Mouse (Mus musculus): ENCODE data around the gene Acot7. TPM values are rescaled to one million over a fixed set of nuclear protein-coding genes. Genes with fewer than 3 reads are reported as not detected.
A peak's percentile ranks its signal among the peaks of the same experiment; 100 is the strongest.

Gene Acot7
- total RNA-seq, 2 experiments from 2014 or later = 15.4 to 19.1 TPM

DNA sequence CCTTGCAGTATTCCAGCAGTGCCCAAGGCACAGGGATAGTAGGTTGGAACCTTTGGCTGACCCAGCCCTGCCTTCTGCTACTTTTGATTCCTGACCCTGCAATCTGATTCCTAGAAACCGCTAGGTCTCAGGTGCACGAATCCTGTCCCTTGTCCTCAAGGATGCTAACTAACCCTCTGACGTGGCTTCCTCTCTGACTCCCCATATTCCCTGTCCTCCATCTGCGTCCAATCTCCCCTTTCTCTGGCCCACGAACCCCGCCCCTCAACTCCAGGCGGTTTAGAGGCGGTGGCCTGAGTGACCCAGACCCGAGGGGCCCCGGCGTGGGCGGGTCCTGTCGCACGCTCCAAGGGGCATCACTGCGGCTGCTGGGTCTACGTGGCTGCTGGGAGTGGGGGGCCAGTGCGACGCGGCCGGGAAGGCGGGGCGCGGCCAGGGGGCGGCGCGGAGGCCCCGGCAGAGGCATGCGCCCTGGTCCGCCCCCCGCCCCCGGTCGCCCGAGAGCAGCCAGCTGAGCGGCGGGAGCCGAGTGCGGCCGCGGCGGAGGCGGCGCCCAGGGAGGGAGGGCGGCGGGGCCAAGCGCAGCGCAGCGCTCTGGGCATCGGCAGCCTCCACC, 95.8 kb downstream of the Acot7 start, which contains the start of gene Gpr153:
TSS of gene Gpr153 (plus strand) at position 612 of the 616 bp plus-strand sequence.
- peak; percentile 77 for DNase-seq

DNA sequence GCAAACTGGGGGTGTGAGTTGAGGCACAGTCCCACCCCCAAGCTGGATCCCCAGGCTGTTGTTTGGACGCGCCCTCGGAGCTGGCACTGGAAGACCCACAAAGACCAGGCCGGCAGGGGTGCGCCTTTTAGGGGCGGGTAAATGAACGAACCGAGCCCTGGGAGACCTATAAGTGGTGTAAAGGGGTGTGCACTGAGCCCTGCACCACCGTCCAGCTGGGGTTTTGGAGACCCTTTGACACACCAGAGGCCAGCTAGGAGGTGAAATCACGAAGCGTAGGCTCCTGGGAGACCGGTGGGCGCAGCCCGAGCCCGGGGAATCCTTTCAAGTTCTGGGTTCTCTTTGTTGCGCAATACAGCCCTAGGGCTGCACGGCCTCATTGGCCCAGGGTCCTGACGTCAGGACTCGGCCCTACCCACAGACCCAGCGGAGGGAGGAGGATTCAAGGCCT, 96.8 kb downstream of the Acot7 start:
- DNase-seq = peak; percentile 65

DNA sequence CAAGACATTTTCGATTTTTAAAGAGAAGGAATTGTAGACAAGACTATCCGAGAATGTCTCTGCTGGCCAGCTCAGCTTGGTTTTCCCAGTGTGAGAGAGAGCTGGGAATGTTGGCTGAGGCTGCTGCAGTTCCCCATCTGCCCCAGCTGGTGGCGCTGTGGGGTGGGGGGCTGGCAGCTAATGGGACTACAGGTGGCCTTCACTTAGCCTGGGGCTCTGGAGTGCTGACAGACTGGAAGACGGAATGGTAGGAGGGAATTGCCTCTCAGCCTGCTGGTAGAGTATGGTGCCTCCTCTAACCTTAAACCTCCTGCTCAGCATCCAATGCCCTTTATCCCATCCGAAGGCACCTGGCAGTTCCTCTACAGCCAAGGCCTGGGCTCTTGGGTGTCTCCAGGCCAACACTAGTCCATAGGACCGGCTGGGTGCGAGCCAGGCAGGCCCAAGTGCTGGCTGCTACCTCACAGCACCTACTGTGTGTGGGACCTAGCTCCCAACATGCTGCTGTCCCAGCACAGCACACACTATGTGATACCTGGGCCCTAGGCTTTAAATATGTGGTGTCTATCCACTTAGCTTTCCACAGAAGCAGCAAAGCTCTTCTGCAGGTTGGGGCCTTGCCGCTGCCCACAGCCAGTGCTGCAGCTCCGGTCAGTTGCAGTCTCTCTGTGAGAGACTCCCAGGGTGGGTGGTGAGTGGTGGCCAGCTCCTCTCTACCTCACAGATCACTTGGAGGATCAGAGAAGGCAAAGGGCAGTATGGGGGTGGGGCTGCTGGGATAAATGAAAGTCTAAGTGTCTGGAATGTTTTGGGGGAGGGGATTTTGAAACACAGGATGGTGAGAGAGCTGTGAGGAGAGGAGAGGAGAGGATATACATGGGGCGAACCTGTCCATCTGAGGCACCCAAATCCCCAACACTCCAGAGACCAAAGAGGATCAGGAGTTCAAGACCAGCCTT, 98.7 kb downstream of the Acot7 start:
- no peak for DNase-seq

DNA sequence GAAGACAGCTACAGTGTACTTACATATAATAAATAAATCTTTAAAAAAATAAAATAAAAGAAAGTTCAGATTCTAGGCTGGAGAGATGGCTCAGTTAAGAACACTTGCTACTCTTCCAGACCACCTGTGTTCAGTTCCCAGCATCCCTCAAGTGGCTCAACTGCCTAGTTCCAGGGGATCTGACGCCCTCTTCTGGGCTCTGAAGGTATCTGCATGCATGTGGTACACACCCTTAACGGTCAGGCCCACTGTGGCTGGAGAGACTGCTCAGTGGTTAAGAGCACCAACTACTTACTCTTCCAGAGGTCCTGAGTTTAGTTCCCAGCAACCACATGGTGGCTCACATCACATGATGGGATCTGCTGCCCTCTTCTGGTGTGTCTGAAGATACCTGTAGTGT, 100.0 kb downstream of the Acot7 start:
- DNase-seq = no peak

DNA sequence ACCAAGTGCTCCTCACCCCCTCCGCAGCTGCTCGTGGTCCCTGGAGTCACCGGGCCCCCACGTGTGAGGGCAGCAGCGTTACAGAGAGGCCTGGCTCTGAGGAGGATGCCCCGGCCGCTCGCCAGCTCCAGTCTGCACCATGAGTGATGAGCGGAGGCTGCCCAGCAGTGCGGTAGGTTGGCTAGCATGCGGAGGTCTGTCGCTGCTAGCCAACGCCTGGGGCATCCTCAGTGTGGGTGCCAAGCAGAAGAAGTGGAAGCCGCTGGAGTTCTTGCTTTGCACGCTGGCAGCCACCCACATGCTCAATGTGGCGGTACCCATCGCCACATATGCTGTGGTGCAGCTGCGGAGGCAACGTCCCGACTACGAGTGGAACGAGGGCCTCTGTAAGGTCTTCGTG, 101.1 kb downstream of the Acot7 start:
- DNase-seq = no peak

DNA sequence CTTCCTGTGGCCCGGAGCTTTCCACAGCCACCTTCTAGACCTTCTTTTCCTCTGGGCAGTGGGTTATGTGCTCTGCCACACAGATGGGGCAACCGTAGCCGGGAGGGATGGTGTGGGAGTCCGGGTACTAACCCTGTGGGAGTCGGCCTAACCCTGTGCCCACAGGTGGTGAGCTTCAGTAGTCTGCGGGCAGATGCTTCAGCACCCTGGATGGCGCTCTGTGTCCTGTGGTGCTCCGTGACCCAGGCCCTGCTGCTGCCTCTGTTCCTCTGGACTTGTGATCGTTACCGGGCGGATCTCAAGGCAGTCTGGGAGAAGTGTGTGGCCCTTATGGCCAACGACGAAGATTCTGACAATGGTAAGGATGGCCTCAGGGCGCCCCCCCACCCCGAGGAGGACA, 103.7 kb downstream of the Acot7 start:
- no peak for DNase-seq

DNA sequence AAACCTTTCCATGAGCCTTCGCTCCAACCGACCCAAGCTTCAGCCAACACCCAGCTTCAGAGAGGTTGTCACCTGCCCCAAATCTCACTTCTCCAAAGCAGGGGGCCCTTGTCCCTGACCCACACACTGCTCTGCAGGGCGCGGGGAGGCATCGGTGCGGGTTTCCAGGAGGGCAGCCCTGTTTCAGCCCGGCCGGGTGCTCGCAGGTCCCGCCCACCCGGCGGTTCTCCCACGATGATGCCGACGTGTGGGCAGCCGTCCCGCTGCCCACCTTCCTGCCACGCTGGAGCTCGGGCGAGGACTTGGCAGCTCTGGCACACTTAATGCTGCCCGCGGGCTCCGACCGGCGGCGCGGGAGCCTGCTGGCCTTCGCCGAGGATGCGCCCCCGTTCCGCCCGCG, 104.8 kb downstream of the Acot7 start:
- no peak for DNase-seq

DNA sequence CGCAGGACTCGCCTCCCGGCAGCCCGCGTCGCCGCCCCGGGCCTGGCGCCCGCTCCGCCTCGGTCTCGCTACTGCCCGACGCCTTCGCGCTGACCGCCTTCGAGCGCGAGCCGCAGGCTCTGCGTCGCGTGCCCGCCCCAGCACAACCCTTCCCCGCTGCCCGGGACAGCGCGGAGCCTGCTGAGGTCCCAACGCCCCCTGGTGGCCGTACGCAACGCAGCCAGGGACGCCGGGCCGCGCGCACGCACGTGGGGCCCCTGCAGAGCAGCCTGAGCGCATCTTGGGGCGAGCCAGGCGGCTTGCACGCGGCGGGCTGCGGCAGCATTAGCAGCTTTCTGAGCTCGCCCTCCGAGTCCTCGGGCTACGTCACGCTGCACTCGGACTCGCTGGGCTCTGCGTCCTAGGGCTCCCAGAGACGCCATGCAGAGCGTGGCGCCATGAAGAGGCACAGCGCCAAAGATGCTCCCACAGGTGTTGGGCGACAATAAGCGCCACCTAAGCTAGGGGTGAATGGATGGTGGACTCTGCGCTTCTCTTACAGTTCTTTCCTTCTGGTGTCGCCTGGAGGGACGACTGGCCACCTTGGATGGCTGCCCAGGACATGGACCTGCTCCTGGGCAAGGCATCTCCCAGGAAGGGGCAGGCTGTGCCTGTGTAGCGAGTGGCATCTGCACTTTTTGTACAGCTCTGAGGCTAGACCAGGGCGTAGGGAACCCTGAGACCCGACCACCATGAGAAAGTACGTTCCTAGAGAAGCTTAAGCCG, 105.4 kb downstream of the Acot7 start:
- DNase-seq = peak; percentile 80

DNA sequence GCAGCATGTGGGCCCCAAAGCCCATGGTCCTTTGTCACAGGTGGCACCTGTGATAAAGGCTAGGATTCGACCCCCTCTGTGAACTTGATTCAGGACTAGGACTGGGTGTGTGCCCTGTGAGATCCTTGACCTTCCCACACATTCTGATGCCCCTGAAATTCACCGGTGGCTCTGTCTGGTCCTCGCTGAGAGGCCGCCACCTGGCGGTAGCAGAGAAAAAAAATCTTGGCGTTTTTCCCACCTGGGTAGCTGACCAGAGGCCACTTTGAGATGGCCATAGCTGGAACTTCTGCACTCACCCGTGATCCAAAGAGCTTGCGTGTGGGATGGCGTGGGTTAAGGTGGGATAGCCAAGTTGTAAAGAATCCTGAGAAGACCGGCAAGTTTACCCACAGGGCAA, 107.6 kb downstream of the Acot7 start:
- DNase-seq = peak; percentile 55

DNA sequence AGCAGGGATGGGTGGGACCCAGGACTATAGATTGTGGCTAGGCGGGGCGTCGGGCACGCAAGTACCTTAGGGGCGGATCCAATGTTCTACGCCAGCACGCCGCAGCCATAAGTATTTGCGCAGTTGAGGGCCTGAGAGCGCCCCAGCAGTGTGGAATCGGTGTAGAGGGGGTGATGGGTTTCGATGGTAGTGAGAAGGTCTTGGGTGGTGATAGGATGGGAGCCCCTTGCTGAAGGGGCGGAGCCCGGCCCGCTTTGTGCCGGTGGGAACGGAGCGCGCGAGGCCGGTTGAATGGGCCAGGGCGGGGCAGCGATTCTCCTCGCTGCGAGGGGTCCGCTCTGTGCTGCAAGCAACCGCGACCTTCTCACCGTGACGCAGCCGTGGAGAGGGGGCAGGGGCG, 108.2 kb downstream of the Acot7 start:
- no peak for DNase-seq

DNA sequence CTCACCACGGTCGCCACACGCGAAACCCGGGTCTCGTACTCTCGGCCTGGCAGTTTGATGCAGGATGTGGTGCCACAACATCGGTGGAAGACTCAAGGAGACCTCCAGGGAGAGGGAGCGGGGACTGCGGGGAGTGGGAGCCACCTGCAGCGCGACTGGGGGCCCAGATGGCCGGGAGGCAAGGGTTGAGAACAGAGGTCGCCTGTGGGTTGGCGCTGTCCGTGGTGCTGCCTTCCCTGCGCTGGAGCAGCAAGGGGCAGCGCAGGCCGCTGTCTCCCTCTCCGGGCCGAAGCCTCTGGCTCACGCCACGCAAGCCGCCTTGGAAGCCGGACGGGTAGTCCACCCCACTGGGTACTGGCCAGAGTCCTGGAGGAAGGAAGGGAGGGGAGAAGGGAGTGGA, 109.0 kb downstream of the Acot7 start:
- DNase-seq = peak; percentile 38

DNA sequence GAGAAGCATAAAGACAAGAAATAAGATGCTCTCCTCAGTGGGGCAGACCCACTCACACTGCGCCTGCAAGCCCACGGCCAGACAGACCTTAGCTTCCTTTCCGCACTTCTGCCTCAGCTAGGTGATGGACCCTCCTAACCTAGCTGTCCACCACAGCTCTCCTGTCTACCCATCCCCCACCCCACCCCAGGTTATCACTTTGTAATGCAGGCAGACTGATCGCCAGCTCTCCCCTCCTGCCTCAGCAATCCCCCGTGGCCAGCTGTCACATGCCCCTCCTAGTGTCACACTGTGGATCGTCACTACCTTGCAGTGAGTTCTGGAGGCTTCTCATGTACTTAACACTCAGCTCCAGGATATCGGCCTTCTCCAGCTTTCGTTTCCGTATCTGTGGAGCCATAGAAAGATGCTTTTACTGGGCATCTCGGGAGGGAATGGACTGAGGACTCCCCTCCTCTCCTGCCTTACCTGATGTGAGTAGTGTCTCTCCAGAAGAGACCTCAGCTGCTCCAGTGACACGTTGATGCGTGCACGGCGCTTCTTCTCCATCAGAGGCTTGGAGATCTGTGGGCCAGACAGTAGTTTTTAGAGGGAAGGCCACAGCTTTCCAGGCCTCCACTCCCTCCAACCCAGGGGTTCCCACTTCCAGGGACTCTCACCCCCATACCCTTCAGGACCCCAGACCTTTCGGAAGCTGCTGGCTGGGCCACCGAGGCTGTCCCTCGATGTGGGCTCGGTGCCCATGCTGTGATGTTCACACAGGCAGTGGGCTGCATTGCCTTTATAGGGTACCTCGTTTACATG, 109.6 kb downstream of the Acot7 start:
- no peak for DNase-seq

DNA sequence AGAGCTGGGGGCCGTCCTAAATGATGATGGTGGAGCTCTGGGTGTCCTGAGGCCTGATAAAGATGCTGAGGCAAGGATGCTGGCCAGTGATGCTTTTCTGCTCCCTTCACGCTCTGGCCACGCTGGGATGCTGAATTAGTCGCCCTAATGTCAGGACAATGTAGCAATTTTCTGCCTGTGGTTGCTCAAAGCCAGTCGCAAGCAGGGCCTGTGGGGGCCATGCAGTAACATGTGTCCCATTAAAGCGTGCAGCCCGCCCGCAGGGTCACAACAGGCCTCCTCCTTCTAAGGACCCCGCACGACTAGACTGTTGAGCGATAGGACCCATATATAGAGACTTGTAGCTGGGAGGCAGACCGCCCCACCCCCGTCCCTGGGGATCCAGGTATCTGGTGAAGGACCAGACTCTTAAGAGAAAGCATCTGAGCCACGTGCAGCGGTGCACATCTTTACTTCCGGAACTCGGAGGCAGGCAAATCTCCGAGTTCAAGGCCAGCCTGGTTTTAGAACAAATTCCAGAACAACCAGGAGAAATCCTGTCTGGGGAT, 110.5 kb downstream of the Acot7 start:
- no peak for DNase-seq

DNA sequence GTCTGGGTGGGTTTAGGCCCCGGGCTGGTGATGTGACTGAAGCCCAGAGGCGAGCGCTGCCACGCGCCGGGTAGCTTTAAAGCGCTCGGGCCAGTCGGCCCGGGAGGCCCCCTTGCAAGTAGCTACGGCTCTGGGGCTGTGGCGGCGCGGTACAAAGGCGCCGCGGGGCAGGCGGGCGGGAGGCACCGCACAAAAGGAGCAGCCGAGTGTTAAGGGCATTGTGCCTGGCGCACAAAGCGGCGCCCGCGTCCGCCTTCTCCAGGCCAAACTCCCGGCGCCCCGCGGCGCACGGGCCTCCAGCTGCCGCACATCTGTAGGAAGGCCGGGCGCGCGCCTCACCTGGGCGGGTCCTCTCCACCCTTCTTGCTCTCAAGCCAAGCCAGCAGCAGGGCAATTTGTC, 112.5 kb downstream of the Acot7 start:
- no peak for DNase-seq

DNA sequence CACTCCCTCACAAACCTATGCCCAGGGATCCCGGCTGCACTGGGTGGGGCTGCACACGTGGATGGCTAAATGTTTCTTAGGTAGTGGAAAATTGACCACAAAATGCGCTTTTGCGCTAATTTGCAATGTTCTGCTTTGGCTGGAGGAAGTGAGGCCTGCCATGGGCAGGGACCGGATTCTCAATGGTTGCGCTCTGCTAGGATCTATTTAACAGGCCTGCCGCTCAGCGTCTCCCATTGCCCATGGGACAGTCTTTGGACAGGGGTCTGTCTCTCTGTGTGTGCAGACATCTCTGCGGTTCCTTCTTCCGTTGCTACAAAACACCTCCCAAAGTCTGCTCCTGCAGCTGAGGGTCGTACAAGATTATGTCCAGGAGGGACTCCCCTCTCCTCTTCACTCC, 113.1 kb downstream of the Acot7 start:
- no peak for DNase-seq

DNA sequence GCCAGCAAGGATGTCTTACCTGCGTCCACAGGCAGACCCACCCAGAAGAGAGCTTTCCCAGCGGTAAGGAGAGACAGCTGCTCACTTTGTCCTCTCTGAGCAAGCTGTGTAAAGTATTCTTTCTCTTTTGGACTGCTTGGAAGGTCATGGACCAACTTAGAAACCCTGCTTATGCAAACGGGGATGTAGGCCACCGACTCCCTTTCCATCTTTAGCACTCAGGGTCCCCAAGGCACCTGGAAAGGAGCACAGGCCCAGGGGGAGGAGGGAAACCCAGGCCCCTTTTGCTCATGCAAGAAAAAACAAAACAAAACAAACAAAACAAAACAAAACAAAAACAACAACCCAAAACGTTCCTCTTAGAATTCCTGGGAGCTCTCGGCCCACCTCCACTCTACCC, 113.6 kb downstream of the Acot7 start, which contains the start of gene Hes3:
TSS of gene Hes3 (minus strand) at position 101 of the 400 bp plus-strand sequence.
- DNase-seq = no peak

DNA sequence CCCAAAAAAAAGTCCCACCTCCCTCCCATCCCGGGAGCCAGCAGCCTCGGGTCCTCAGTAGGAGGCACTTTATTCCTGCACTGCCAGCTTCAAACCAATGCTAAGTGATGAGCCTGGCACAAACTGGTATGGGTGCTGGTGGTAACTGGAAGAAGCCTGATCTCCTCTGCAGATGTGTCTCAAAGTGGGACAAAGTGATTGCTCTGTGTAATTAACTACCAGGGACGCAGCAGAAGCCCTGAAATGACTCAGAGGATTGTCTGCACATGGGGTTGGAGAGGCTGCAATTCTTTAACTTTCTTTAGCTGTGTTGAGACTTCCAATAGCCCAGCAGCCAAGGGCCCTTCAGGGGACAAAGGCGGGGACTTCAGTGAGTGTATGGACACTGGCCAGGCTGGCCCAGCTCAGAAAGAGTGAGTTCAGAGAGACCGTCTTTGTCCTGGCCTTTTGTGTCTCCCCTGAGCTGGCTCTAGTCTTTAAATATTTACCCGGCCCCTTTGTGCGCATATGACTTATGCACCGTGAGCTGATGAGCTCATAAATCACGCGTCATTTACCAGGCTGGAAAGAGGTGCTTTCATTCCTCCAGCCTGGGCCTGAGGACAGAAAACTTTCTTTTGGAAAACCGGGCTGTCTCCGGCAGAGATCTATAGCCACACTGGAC, 114.3 kb downstream of the Acot7 start:
- no peak for DNase-seq

DNA sequence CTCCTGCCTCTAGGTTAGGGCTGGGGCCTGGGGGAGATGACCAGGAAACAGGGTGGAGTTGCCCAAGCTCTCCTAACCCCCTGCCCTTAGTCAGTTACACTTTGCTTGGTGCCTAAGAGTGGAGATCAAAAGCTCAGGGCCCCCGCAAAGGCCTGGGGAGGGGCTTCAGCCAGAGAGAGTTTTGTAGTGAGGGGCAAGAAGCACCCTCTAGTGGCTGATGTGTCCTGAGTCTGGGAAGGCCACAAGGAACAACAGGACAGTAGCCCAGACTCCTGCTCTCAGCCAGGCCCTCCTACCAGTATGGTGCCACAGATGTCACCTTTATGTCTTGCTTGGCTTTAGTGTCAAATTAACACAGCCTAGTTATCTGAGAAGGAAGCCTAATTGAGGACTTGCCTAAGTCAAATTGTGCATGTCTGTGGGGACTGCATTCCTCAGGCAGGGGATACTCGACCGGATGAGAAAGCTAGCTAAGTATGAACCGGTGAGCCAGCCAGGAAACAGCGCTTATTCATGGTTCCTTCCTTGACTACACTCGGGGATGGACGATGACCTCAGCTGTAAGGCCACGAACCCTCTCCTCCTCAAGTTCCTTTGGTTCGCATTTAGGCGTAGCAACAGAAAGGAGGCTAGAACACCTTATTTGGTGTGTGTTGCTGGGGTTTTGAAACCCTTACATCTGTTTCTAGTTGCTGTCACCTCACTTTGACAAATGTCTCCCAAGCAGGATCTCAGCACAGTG, 116.4 kb downstream of the Acot7 start:
- DNase-seq = no peak

DNA sequence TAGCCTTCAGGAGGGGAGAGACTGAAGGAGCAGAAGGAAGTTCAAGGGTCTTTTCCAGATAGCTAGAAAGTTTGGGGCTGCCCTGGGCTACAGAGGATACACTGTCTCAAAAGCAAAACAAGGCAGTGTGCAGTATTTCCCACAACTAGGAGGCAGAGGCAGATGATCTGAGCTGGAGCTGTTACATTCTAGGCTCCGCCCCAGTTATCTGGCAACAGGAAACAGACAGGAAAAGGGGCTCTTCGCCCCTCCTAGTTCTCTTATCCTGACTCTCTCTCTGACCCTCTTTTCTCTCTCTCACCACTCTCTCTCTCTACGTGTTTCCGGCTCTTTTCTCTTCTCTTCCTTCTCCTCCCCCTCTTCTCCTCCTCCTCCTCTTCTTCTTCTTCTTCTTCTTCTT, 118.0 kb downstream of the Acot7 start:
- DNase-seq = no peak

DNA sequence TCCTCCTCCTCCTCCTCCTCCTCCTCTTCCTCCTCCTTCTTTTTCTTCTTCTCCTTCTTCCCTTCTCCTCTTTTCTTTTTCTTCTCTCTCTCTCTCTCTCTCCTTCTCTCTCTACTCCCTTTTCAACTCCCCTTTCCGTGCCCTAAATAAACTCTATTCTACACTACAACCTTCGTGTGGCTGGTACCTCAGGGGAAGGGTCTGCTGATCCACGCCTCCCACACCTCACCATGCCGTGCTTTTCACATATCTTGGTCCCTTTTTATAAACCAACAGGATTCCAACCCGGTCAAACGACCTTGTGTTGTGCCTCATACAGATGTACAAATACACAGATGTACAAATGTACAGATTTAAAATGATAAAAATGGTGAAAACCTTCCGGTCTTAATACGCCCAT, 118.4 kb downstream of the Acot7 start:
- no peak for DNase-seq
